Mouse (Mus musculus): Measurements from ENCODE around the gene Rab19. TPM values are rescaled to one million over a fixed set of nuclear protein-coding genes. Genes with fewer than 3 reads are reported as not detected.
"Not testable (repeated sequence)": the region's sequence is repeated elsewhere in the genome, so short reads cannot be mapped to it uniquely, and the experiment has no call there.

Rab19 gene
- polyA plus RNA-seq, 1 experiment, result 0.26 TPM

GRCm38 (mm10) chr6:39430722-39431121, 49.7 kb downstream of the Rab19 start:
- Histone ChIP-seq H3K4me3 (ENCODE audit: control insufficient read depth, low read depth, low read length) (no peak overlapping the region), H3K4me1 (ENCODE audit: control insufficient read depth, insufficient read depth, low read length) (no peaks in the 10 kb centered on the region), H3K27me3 (ENCODE audit: control insufficient read depth, insufficient read depth, low read length) (no peaks in the 10 kb centered on the region), H3K27ac (ENCODE audit: control insufficient read depth, insufficient read depth, low read depth, low read length) (no peak overlapping the region), H3K36me3 (ENCODE audit: control insufficient read depth, insufficient read depth, low read length) (no peaks in the 10 kb centered on the region)
- TF ChIP-seq POLR2A (IDR thresholded peaks at IDR 0.05; ENCODE audit: control insufficient read depth, low read depth, low read length), result no peak
- TF ChIP-seq CTCF (IDR thresholded peaks at IDR 0.05; ENCODE audit: control insufficient read depth, insufficient read depth, insufficient replicate concordance, low read depth, low read length), result no peak

DNA sequence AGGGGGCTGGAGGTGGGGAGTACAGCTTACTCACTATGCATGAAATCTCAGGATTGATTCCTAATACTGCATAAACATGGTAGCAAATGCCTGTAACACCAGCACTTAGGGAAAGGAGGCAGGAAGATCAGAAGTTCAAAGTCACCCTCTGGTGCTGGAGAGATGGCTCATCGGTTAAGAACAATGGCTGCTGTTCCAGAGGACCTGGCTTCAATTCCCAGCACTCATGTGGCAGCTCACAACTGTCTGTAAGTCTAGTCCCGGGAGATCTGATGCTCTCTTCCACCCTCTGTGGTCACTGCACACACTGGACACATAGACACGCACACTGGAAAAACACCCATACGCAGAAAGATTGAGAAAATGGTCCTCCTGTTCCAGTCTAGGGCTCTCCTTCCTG, 52.2 kb downstream of the Rab19 start:
- Histone ChIP-seq H3K4me1 (ENCODE audit: control insufficient read depth, insufficient read depth, low read length) (no peaks in the 10 kb centered on the region), H3K27ac (ENCODE audit: control insufficient read depth, insufficient read depth, low read depth, low read length) (no peak overlapping the region), H3K27me3 (ENCODE audit: control insufficient read depth, insufficient read depth, low read length) (no peaks in the 10 kb centered on the region), H3K4me3 (ENCODE audit: control insufficient read depth, low read depth, low read length) (no peak overlapping the region), H3K36me3 (ENCODE audit: control insufficient read depth, insufficient read depth, low read length) (no peaks in the 10 kb centered on the region)
- TF ChIP-seq CTCF (IDR thresholded peaks at IDR 0.05; ENCODE audit: control insufficient read depth, insufficient read depth, insufficient replicate concordance, low read depth, low read length) (no peak), POLR2A (IDR thresholded peaks at IDR 0.05; ENCODE audit: control insufficient read depth, low read depth, low read length) (no peak)

DNA sequence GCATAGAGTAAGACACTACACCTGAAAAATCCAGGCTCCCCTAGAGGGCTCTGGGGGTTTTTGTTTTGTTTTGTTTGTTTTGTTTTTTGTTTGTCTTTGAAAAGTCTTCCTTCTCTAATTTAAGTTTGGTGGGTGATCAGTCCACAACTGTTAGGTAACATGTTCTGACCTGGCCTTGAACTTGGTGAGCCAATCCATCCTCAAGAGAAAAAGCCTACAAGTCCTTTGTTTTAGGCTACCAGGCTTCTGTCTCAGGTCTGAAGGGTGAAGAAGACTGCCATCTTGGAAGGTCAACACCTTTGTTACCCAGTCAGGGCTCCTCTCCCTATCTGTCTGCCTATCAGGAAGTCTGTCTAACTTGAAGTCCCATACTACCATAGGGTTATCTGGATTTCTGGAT, 52.7 kb downstream of the Rab19 start:
- H3K27ac ChIP-seq (ENCODE audit: control insufficient read depth, insufficient read depth, low read depth, low read length), result no peak overlapping the region
- H3K36me3 ChIP-seq (ENCODE audit: control insufficient read depth, insufficient read depth, low read length), result no peaks in the 10 kb centered on the region
- TF ChIP-seq CTCF (IDR thresholded peaks at IDR 0.05; ENCODE audit: control insufficient read depth, insufficient read depth, insufficient replicate concordance, low read depth, low read length) (no peak), POLR2A (IDR thresholded peaks at IDR 0.05; ENCODE audit: control insufficient read depth, low read depth, low read length) (no peak)
- H3K4me3 ChIP-seq (ENCODE audit: control insufficient read depth, low read depth, low read length), result no peak overlapping the region
- H3K27me3 ChIP-seq (ENCODE audit: control insufficient read depth, insufficient read depth, low read length), result no peaks in the 10 kb centered on the region
- no peaks in the 10 kb centered on the region for H3K4me1 ChIP-seq (ENCODE audit: control insufficient read depth, insufficient read depth, low read length)

DNA sequence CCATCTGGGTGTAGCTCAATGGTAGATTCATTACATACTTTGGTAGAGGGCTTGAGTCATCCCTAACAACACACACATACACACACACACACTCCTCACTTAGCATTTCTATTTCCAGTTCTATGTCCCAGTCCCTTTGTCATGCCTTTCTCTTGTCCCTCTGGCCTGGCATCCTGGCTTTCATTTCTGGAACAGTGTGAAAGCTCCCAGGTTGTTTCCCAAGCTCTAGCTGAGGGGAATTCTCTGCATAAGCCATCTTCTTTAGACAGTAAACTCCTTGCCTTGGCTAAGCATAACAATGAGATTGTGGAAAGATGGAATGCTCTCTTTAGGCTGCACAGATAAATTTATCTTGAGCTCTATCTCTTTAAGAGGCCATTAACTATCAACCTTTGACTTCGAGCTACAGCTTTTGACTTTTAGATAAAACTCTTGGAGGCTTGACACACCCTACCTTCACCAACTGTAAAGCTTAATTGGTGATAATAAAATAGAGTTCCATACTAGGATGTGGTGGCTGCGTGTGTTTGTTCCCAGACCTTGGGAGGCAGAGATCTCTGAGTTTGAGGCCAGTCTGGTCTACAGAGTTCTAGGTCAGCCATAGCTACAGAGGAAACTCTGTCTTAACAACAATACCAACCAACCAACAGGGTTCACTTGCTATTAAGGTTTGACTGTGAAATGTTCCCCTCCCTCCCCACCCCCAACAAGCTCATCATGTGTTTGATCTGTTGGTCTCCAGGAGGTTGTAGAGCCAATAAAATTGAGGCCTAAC, 53.3 kb downstream of the Rab19 start:
- Histone ChIP-seq H3K4me3 (ENCODE audit: control insufficient read depth, low read depth, low read length) (no peak overlapping the region), H3K36me3 (ENCODE audit: control insufficient read depth, insufficient read depth, low read length) (no peaks in the 10 kb centered on the region), H3K27me3 (ENCODE audit: control insufficient read depth, insufficient read depth, low read length) (no peaks in the 10 kb centered on the region), H3K27ac (ENCODE audit: control insufficient read depth, insufficient read depth, low read depth, low read length) (no peak overlapping the region), H3K4me1 (ENCODE audit: control insufficient read depth, insufficient read depth, low read length) (no peaks in the 10 kb centered on the region)
- TF ChIP-seq POLR2A (IDR thresholded peaks at IDR 0.05; ENCODE audit: control insufficient read depth, low read depth, low read length) (no peak), CTCF (IDR thresholded peaks at IDR 0.05; ENCODE audit: control insufficient read depth, insufficient read depth, insufficient replicate concordance, low read depth, low read length) (no peak)

DNA sequence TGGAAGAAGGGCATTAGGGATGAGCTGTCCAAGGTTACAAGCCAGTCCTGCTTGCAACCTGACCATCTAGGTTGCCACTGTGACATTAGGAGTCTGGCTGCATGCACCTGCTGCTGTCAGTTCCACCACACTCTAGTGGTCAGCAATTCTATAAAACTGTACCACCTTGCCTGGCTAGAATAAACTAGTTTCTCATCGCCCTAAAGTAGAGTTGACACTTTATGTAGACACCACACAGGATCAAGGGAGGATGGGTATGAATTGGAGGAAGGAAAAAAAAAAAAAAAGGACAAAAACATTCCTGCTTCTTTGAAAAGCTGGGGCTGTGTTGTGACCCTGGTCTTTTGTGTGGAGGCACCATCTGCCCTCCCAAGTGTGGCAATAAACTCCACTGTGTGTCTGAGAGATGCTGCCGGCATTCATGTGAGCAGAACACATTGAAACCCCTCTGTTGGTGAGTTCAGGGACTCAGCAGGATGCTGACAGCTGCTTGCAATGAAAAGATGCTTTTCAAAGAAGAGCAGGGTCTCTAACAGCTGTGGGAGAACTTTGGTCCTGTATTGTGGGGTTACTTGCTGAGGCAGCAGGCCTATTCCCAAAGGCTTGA, 54.0 kb downstream of the Rab19 start:
- H3K27me3 ChIP-seq (ENCODE audit: control insufficient read depth, insufficient read depth, low read length), result no peaks in the 10 kb centered on the region
- no peak overlapping the region for H3K4me3 ChIP-seq (ENCODE audit: control insufficient read depth, low read depth, low read length)
- no peak for TF ChIP-seq CTCF (IDR thresholded peaks at IDR 0.05; ENCODE audit: control insufficient read depth, insufficient read depth, insufficient replicate concordance, low read depth, low read length)
- no peak for TF ChIP-seq POLR2A (IDR thresholded peaks at IDR 0.05; ENCODE audit: control insufficient read depth, low read depth, low read length)
- no peaks in the 10 kb centered on the region for H3K4me1 ChIP-seq (ENCODE audit: control insufficient read depth, insufficient read depth, low read length)
- no peaks in the 10 kb centered on the region for H3K36me3 ChIP-seq (ENCODE audit: control insufficient read depth, insufficient read depth, low read length)
- H3K27ac ChIP-seq (ENCODE audit: control insufficient read depth, insufficient read depth, low read depth, low read length), result no peak overlapping the region

GRCm38 (mm10) chr6:39435875-39436274, 54.9 kb downstream of the Rab19 start:
- Histone ChIP-seq H3K36me3 (ENCODE audit: control insufficient read depth, insufficient read depth, low read length) (no peaks in the 10 kb centered on the region), H3K4me3 (ENCODE audit: control insufficient read depth, low read depth, low read length) (no peak overlapping the region), H3K27me3 (ENCODE audit: control insufficient read depth, insufficient read depth, low read length) (no peaks in the 10 kb centered on the region), H3K4me1 (ENCODE audit: control insufficient read depth, insufficient read depth, low read length) (no peaks in the 10 kb centered on the region), H3K27ac (ENCODE audit: control insufficient read depth, insufficient read depth, low read depth, low read length) (no peak overlapping the region)
- TF ChIP-seq CTCF (IDR thresholded peaks at IDR 0.05; ENCODE audit: control insufficient read depth, insufficient read depth, insufficient replicate concordance, low read depth, low read length), result no peak
- TF ChIP-seq POLR2A (IDR thresholded peaks at IDR 0.05; ENCODE audit: control insufficient read depth, low read depth, low read length), result no peak

- not testable (repeated sequence) for H3K4me3 ChIP-seq (ENCODE audit: control insufficient read depth, low read depth, low read length); H3K4me1 ChIP-seq (ENCODE audit: control insufficient read depth, insufficient read depth, low read length); H3K27me3 ChIP-seq (ENCODE audit: control insufficient read depth, insufficient read depth, low read length); H3K27ac ChIP-seq (ENCODE audit: control insufficient read depth, insufficient read depth, low read depth, low read length); H3K36me3 ChIP-seq (ENCODE audit: control insufficient read depth, insufficient read depth, low read length)
These were observed 56.5 kb downstream of the Rab19 start for GRCm38 (mm10) chr6:39437519-39437918.

Other genes starting within 250 kb of the Rab19 start
- 3.9 and 5.1 TPM in 2 replicates for gene Kdm7a, start 174.4 kb upstream of the Rab19 start, polyA plus RNA-seq (2012; rRNA removed)
- gene Slc37a3, start 3.5 kb upstream of the Rab19 start, polyA plus RNA-seq (2012; rRNA removed), result 6.4 and 7.0 TPM in 2 replicates
- 366 and 374 TPM in 2 replicates for gene Mkrn1, start 39.3 kb downstream of the Rab19 start, polyA plus RNA-seq (2012; rRNA removed)
- gene Dennd2a, start 176.7 kb downstream of the Rab19 start, polyA plus RNA-seq (2012; rRNA removed), result 9.5 and 10.0 TPM in 2 replicates
- 4.2 and 5.5 TPM in 2 replicates for gene Adck2, start 192.7 kb downstream of the Rab19 start, polyA plus RNA-seq (2012; rRNA removed)
- gene Gm42420, start 204.6 kb downstream of the Rab19 start, polyA plus RNA-seq (2012; rRNA removed), result 0.90 and 1.0 TPM in 2 replicates
- 127 and 128 TPM in 2 replicates for gene Ndufb2, start 211.4 kb downstream of the Rab19 start, polyA plus RNA-seq (2012; rRNA removed)